Mouse (Mus musculus) stomach, embryonic 14.5 days (tissue): ENCODE data around the gene Maml2. TPM values are rescaled to one million over a fixed set of nuclear protein-coding genes. Genes with fewer than 3 reads are reported as not detected.

Experiments used
- ATAC-seq: fragments of 200-750 bp; cut with Nextera tagmentation; 2 replicates; pipeline ENCODE4 v1.8.0; 2017; ENCODE audit warnings: low read depth, moderate TSS enrichment; ENCODE audit not compliant: insufficient number of reproducible peaks, insufficient read depth, low FRiP score
- H3K27ac ChIP-seq: fragments of 300-500 bp; sonication (generic); 2 replicates; pipeline ENCODE4 v1.5.1; 2014; ENCODE audit warnings: mild to moderate bottlenecking, low read length, moderate library complexity, mixed read lengths
- H3K27me3 ChIP-seq: fragments of 300-500 bp; sonication (generic); 2 replicates; pipeline ENCODE4 v1.6.1; 2014; ENCODE audit warnings: low read length, control low read depth, mixed read lengths; ENCODE audit not compliant: control insufficient read depth, insufficient read depth
- H3K36me3 ChIP-seq: fragments of 300-500 bp; sonication (generic); 2 replicates; pipeline ENCODE4 v1.6.1; 2014; ENCODE audit warnings: mild to moderate bottlenecking, control low read depth, low read length, moderate library complexity, mixed read lengths; ENCODE audit not compliant: control insufficient read depth, insufficient read depth
- H3K4me1 ChIP-seq: fragments of 300-500 bp; sonication (generic); 2 replicates; pipeline ENCODE4 v1.6.1; 2014; ENCODE audit warnings: low read length, control low read depth, mixed read lengths; ENCODE audit not compliant: control insufficient read depth, insufficient read depth
- H3K4me2 ChIP-seq: fragments of 300-500 bp; sonication (generic); replicated peaks from 2 replicates; pipeline ENCODE4 v1.6.1; 2014; ENCODE audit warnings: low read depth, low read length, control low read depth
- H3K4me3 ChIP-seq: fragments of 300-500 bp; sonication (generic); 2 replicates; pipeline ENCODE4 v1.5.1; 2014; ENCODE audit warnings: low read depth, low read length, control low read depth
- H3K9ac ChIP-seq: fragments of 300-500 bp; sonication (generic); replicated peaks from 2 replicates; pipeline ENCODE4 v1.6.1; 2014; ENCODE audit warnings: low read depth, mild to moderate bottlenecking, control low read depth, low read length, moderate library complexity, mixed read lengths
- H3K9me3 ChIP-seq: fragments of 300-500 bp; sonication (generic); 2 replicates; pipeline ENCODE4 v1.6.1; 2016; ENCODE audit warnings: low read depth, low read length, control low read depth; ENCODE audit not compliant: control insufficient read depth
- WGBS: fragments of 180-500 bp; shearing (Covaris S2); extraction: QIAGEN DNeasy Blood & Tissue Kit; methylation state at CpG from one replicate; pipeline ENCODE4 v1.1.7; 2014; 5-methylcytosine and 5-hydroxymethylcytosine counted together
- polyA plus RNA-seq: library from polyadenylated mRNA; unstranded; fragments of >200 nt; fragmentation: Nextera tagmentation; extraction: Ambion mirVana; gene quantifications from 2 replicates; pipeline ENCODE4 v1.2.1, GENCODE M21; 2014

Gene Maml2
- polyA plus RNA-seq, 1 experiment from 2014 or later: 12.7 TPM

DNA sequence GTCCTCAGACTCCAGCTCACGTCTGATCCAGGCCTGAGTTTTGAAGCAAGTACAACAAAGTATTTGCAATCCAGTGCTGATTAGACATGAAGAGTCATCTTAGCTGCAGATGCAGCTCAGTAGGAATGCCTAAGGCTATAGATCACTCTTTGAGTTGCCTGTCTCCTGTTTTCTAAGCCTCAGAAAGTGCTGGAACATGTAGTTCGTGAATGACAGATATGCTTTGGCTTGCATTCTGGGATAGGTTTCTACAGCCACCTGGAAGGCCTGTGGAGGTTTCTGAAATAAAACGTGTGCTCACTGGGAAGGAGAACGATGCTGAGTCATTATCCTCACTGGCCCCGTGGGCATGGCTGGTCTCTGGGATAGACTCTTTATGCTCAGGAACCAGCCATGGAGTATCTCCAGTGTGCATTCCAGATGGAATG, 16.8 kb downstream of the Maml2 start:
- no peak overlapping the region for H3K27ac ChIP-seq

GRCm38 (mm10) chr9:13315393-13315792, 17.6 kb downstream of the Maml2 start:
- WGBS: 57% methylated on average over 5 of the region's 5 CpGs
- H3K27ac ChIP-seq: no peak overlapping the region

More for the DNA sequence above, 16.8 kb downstream of the Maml2 start:
- Histone ChIP-seq H3K4me1 (no peaks in the 10 kb centered on the region), H3K36me3 (no peaks in the 10 kb centered on the region), H3K9ac (no peak overlapping the region), H3K9me3 (no peaks in the 10 kb centered on the region), H3K4me2 (no peak overlapping the region), H3K27me3 (no peaks in the 10 kb centered on the region), H3K4me3 (no peak overlapping the region)
- no peak for ATAC-seq
- 70% methylated on average over 5 of the region's 5 CpGs for WGBS

DNA sequence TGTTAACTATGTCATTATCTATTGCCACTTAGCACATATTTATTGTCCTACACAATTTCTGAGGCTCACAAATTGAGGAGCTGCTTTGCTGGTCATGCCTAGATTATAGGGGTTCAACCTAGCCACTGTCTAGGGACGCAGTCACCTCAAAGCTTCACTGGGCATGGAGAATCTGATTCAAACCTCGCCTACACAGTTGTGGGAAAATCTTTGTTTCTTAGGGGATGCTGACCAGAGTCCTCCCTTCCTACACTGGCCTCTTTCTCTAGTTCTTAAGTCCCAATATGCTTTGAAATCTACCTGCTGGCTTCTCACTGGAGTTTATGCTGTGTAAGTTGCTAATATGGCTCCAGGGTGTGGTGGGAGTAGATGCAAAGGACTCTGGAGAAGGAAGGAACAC, 21.8 kb downstream of the Maml2 start:
- H3K36me3 ChIP-seq: no peaks in the 10 kb centered on the region
- no peak overlapping the region for H3K4me3 ChIP-seq
- H3K4me2 ChIP-seq: no peak overlapping the region
- ATAC-seq: no peak
- peaks cover 11% of the 10 kb centered on the region; the same call in 1 of the 2 replicates for H3K4me1 ChIP-seq
- H3K27me3 ChIP-seq: no peaks in the 10 kb centered on the region
- no peak overlapping the region for H3K9ac ChIP-seq
- H3K9me3 ChIP-seq: no peaks in the 10 kb centered on the region
- no peak overlapping the region for H3K27ac ChIP-seq
- 99% methylated on average over 2 of the region's 2 CpGs for WGBS

More at GRCm38 (mm10) chr9:13315393-13315792, 17.6 kb downstream of the Maml2 start:
- Histone ChIP-seq H3K4me3 (no peak overlapping the region), H3K4me1 (no peaks in the 10 kb centered on the region), H3K36me3 (no peaks in the 10 kb centered on the region), H3K27me3 (no peaks in the 10 kb centered on the region), H3K4me2 (no peak overlapping the region), H3K9me3 (no peaks in the 10 kb centered on the region), H3K9ac (no peak overlapping the region)
- no peak for ATAC-seq

GRCm38 (mm10) chr9:13320800-13321364, 23.1 kb downstream of the Maml2 start:
- H3K27ac ChIP-seq: no peak overlapping the region
- no peak overlapping the region for H3K4me3 ChIP-seq
- no peak overlapping the region for H3K4me2 ChIP-seq
- no peak overlapping the region for H3K9ac ChIP-seq
- 83% methylated on average over 5 of the region's 5 CpGs for WGBS
- no peak for ATAC-seq
- no peaks in the 10 kb centered on the region for H3K36me3 ChIP-seq
- no peaks in the 10 kb centered on the region for H3K27me3 ChIP-seq
- no peaks in the 10 kb centered on the region for H3K9me3 ChIP-seq
- peaks cover 11% of the 10 kb centered on the region; the same call in 1 of the 2 replicates for H3K4me1 ChIP-seq

DNA sequence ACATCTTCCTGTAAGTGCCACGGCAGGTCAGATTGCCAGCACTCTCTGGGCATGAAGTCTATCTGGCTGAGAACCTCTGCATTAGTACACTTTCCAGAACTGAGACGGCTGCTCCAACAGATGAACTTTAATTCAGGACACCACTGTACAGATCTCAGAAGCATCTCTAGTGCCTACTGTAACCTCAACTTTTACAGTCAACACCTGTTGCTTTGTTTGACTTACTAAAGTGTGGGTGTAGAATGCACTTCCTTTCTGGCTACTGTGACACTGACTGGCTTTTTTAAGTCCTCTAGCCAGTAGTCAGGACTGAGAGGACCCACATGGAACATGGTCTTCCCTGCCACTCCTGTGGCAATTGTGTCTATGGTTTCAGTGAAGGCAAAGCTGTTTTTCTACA, 25.3 kb downstream of the Maml2 start:
- no peak overlapping the region for H3K4me3 ChIP-seq
- H3K4me2 ChIP-seq: no peak overlapping the region
- H3K9ac ChIP-seq: no peak overlapping the region
- WGBS: 47% methylated on average over 2 of the region's 2 CpGs
- H3K4me1 ChIP-seq: peaks cover 11% of the 10 kb centered on the region; the same call in 1 of the 2 replicates
- H3K36me3 ChIP-seq: no peaks in the 10 kb centered on the region
- no peaks in the 10 kb centered on the region for H3K9me3 ChIP-seq
- ATAC-seq: no peak
- no peaks in the 10 kb centered on the region for H3K27me3 ChIP-seq
- H3K27ac ChIP-seq: peak overlapping the region; percentile 34; the same call in 1 of the 2 replicates

DNA sequence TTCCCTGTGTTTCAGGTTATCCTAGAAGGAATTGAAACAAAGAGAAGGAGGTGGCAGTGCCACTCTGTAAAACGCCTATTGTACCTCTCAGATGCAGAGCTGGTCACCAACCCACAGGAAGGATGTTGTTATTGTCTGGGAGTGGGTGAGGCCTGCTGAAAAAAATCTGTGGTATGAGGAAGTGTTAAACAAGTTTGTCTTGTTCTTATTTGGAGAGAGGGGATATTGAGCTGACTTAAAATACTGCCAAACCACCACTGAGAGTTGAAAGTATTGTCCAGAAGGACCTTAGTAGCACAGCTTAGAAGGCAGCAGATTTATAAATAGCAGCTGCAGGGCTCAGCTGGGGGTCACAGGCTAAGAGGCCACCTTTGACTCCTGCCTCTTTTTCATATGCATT, 25.9 kb downstream of the Maml2 start:
- ATAC-seq: peak; percentile 58; the same call in 1 of the 2 replicates

DNA sequence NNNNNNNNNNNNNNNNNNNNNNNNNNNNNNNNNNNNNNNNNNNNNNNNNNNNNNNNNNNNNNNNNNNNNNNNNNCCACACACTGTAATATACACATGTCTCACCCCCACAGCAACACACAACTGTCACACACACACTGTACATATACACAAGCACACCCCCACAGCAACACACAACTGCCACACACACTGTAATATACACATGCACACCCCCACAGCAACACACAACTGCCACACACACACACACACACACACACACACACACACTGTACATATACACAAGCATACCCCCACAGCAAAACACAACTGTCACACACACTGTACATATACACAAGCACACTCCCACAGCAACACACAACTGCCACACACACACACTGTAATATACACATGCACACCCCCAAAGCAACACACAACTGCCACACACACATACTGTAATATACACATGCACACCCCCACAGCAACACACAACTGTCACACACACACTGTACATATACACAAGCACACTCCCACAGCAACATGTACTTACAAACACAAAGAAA, 116.5 kb downstream of the Maml2 start:
- Histone ChIP-seq H3K27ac (no peak overlapping the region), H3K9ac (no peak overlapping the region), H3K27me3 (no peaks in the 10 kb centered on the region), H3K4me3 (no peak overlapping the region), H3K4me1 (no peaks in the 10 kb centered on the region), H3K4me2 (no peak overlapping the region), H3K9me3 (no peaks in the 10 kb centered on the region), H3K36me3 (no peaks in the 10 kb centered on the region)
- no peak for ATAC-seq

More for the DNA sequence above, 25.9 kb downstream of the Maml2 start:
- H3K4me1 ChIP-seq: peaks cover 11% of the 10 kb centered on the region; the same call in 1 of the 2 replicates
- H3K36me3 ChIP-seq: no peaks in the 10 kb centered on the region
- no peak overlapping the region for H3K4me3 ChIP-seq
- WGBS: 22% methylated on average over 1 of the region's 1 CpGs
- peak overlapping the region; percentile 34; the same call in 1 of the 2 replicates for H3K27ac ChIP-seq
- H3K4me2 ChIP-seq: no peak overlapping the region
- no peaks in the 10 kb centered on the region for H3K27me3 ChIP-seq
- H3K9ac ChIP-seq: no peak overlapping the region
- no peaks in the 10 kb centered on the region for H3K9me3 ChIP-seq

GRCm38 (mm10) chr9:13425031-13425940, 127.5 kb downstream of the Maml2 start:
- ATAC-seq: peak; percentile 82; the same call in 1 of the 2 replicates
- no peaks in the 10 kb centered on the region for H3K9me3 ChIP-seq
- peaks cover 17% of the 10 kb centered on the region for H3K4me1 ChIP-seq
- H3K36me3 ChIP-seq: no peaks in the 10 kb centered on the region
- 23% methylated on average over 7 of the region's 7 CpGs for WGBS
- H3K27ac ChIP-seq: peak overlapping the region; percentile 48; the same call in 1 of the 2 replicates
- no peak overlapping the region for H3K4me3 ChIP-seq
- H3K9ac ChIP-seq: no peak overlapping the region
- H3K27me3 ChIP-seq: no peaks in the 10 kb centered on the region
- H3K4me2 ChIP-seq: peak overlapping the region; percentile 5; the same call in 1 of the 2 replicates
